Mouse (Mus musculus) heart, adult 9 months (tissue): ENCODE results near the gene Cela2a.
"Not testable (repeated sequence)": the region's sequence is repeated elsewhere in the genome, so short reads cannot be mapped to it uniquely, and the experiment has no call there.

Experiments used
- DNase-seq, 2 experiments: peaks; one replicate each; pipeline ENCODE4 v3.0.0; 2022; ENCODE audit warnings: low spot score in 2 of 2

The Cela2a gene

GRCm38 (mm10) chr4:141804105-141804504 is 21.9 kb downstream of the Cela2a start:
- no peak for DNase-seq

DNA sequence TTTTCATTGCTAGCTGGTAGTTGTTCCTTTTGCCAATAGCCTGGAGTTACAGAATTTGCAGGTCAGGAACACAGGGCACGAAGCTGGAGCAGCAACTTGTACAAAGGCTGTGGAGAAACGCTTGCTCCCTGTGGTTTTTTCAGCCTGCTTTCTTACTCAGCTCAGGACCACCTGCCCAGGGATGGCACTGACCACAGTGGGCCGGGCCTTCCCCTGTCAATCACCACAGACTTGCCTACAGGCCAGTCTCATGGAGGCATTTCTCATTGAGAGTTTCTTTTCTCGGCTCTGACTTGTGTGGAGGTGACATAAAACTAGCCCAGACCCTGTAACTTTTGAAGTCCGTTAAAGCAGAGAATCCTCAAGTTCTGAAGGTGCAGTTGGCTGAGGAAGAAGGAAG is 28.4 kb downstream of the Cela2a start:
- DNase-seq = no peak

DNA sequence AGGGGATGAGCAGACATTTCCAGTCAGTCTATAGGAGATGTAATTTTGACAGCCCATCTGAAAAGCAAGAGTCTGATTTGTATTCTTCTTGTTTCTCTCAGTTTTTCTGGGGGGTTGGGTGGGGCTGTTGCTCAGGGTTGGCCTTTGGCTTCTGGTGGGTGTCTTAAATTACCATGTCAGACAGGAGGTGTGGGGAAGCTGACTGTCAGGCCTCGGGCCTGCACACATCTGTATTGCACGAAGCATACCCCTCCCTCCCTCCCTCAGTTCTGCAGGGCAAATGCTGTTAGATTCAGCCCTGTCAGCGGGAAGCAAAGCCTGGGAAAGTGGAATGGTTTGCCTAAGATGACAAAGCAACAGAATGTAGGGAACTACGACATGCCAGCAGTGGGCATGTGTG is 29.0 kb downstream of the Cela2a start:
- DNase-seq = no peak

DNA sequence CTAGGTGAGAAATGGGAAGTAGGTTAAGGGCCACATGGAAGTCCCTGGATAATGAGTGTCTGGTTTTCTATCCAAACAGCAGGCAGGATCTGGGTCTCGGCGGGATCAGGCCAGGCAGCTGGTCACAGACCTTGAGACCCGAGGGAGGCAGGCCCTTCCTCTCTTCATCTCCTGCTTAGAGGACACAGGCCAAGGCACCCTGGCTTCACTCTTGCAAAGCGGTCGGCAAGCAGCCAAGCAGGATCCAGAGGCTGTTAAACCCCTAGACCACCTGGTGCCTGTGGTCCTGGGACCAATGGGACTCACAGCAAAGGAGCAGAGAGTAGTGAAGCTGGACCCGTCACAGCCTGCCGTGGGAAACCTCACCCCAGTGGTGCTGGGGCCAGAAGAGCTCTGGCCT is 29.6 kb downstream of the Cela2a start:
- DNase-seq = peak in 1 of 2 experiments; percentile 14

DNA sequence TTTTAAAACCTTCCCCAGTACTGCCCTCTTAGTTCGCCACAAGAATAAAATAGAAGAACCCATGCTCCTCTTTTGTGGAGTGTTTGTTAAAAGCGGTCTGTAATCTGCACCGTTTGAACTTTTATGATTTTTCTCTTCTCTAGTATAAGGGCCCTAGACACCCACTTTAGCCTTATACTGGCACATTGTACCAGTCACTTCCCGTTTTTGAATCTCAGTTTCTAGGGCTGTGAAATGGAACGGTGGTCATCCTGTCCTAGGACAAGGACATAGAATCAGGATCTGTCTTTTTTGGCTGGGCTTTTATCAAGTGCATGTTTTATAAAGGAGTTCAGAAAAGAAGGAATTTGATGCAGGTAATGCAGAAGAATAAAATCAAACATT is 31.8 kb downstream of the Cela2a start:
- DNase-seq = peak in 1 of 2 experiments; percentile 23

- peak; percentile 96 to 99 for DNase-seq
These were observed 32.4 kb downstream of the Cela2a start, which contains the start of gene Casp9 for GRCm38 (mm10) chr4:141793282-141794151. TSS of gene Casp9 (plus strand) at chr4:141793612.

DNA sequence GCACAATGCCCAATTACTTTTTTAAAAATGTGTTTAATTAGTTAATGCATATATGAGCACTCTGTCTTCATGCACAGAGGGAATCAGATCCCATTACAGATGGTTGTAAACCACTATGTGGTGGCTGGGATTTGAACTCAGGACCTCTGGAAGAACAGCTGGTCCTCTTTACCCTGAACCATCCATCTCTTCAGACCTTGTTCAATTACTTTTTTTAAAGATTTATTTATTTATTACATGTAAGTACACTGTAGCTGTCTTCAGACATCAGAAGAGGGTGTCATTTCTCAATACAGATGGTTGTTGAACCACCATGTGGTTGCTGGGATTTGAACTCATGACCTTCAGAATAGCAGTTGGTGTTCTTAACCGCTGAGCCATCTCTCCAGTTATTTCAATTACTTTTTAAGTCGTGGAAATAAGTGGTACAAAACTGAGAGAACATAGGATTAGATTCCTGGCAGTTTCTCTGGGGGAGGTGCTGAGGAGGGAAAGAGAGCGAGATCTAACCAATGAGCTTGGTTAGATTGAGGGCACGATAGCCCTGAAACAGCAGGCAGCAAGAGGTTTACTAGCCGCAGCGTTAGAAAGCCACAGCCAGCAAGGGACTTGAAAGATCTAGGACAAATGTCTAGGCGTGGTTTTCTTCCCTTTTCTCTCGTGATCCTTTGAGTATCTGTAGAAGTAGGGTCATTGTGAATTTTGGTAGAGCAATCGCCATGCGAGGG is 33.2 kb downstream of the Cela2a start:
- no peak for DNase-seq

DNA sequence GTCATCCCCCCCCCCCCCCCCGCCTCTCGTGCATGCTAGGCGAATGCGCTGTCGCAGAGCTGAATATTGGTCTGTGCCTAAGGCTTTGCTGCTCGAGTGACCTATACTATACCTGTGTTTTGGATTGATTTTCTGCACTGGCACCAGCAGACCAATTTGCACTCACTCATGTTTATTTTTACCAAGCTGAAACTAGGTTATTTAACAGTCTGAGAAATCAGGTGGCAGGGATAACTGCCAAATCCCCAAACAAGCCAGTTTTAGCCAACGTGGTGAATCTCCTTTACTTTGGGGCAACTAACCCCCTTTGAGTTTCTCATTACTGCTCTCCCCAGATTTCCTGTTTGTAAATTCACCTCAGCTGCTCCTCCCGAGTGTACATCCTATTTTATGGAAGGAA is 34.0 kb downstream of the Cela2a start:
- DNase-seq = no peak

- no peak for DNase-seq
These were observed 34.5 kb downstream of the Cela2a start for GRCm38 (mm10) chr4:141791486-141791885.

GRCm38 (mm10) chr4:141790524-141790990 is 35.4 kb downstream of the Cela2a start, which contains the start of gene Dnajc16:
TSS of gene Dnajc16 (minus strand) at chr4:141790931.
- peak; percentile 98 for DNase-seq

GRCm38 (mm10) chr4:141789564-141790218 is 36.3 kb downstream of the Cela2a start:
- peak; percentile 11 to 28 for DNase-seq

DNA sequence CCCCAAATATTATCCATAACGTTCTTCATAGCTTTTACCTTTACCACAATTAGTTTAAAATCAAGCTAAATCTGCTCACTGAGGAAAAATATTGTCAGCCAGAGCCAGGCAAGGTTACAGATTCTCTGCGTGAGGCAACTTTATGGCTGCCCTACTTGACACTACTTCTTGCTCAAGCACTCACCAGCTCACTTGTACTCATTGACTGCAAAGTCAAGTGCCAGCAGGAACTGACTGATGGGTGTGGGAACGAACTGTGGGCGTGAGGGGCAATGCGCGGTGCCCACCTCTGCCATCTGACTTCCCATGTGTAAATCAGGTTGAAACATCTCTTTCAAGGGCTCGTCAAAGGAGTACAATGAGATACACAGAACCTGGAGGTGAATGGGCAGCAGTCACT is 38.5 kb downstream of the Cela2a start:
- DNase-seq = no peak

DNA sequence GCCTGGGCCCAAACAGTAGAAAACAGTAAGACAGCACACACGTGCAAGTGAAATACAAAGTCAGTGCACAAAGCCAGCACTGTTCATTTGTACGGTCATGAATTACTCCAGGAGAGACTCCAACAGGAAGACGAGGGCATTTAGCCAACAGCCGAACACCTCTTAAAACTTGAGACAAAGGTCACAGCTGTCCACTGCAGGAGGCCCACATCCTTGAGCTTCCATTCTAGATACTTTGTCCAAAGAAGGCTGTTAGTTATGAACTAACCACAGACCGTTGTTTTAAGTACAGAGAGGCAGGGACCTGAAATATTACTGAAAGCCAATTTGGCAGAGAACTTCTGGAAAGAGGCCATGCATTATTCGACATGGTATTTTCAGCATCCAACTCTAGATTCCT is 38.9 kb downstream of the Cela2a start:
- DNase-seq = no peak

DNA sequence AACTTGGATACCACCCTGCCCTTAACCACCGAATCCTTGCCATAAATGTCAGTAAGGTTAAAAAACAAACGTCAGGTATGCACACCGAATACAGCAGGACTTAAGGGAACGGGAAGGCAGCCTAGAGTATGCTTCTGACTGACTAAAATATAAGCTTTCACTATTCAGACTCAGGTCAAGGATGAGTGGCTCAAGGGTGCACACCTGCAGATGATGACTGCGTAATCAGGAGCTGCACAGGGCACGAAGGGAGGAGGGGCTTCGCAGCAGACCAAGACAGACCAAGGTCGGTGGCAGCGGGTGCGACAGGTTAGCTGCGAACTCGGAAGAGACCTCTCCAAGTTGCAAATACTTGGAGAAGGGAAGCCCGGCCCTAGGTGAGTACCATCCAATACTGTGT is 39.8 kb downstream of the Cela2a start:
- no peak for DNase-seq

GRCm38 (mm10) chr4:141784835-141785234 is 41.1 kb downstream of the Cela2a start:
- no peak for DNase-seq

- DNase-seq = no peak
These were observed 44.6 kb downstream of the Cela2a start for GRCm38 (mm10) chr4:141781201-141781985.

DNA sequence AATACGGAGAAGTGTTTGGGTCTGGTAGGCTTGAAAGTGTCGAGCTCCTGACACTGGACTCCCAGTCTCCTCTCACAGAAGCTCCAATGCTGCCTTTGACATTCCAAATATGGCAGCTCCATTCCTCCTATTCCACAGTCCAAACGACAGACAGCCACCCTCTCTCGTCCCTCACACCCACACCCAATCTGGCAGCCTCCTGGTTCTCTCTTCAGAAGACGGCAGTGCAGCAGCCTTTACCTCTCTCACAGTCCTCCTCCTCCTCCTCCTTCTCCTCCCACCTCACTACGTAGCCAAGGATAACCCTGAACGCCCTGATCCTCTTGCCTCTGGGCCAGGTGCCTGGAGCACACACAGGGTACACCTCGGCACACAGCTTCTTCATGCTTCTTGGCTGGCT is 46.1 kb downstream of the Cela2a start:
- no peak for DNase-seq

GRCm38 (mm10) chr4:141773019-141773418 is 52.9 kb downstream of the Cela2a start:
- DNase-seq = not testable (repeated sequence)

DNA sequence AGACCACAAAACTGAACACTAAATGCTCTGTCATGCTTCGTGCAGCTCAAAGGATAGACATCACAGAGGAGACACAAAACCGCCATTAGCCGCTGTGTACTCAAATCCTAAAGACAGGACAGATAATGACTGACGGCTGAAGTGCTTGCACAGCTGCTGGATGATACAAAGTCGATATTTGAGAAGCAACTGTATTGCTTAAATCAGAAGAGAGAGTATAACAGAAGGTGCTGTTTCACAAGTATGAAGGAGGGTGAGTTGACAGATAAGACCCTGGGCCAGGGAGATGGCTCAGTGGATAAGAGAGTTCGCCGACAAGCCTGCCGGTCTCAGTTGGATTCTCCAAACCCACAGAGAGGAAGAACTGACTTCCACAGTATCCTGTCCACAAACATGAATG is 54.1 kb downstream of the Cela2a start:
- DNase-seq = no peak

DNA sequence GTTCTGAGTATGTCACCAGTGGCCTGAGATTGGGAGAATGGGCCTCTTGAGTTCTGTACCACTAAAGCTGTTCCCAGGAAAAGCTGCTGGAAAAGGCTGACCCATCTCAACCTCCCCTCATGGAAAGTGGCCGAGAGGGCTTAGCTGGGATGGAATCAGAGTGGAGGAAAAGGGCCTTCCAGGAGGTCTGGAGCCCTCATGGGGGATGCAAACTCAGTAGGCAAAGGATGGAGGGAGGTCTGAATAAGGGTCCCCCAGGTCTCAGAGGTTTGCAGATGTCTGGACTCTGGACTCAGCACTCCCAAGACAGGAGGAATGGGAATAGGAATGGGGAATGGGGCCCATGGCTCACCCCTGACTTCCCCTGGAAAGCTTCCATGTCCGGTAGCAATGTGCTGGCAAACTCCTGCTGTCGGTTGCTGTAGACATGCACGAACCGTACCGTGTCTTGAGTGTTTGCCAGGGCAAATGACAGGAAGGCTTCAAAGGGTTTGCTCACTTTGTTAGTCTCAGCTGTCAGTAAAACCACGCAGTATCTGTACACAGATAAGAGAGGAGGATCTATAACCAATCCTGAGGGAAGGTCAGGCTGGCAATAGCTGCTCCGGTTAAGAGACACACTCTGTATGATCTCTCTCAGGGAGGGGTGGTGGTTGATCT is 56.3 kb downstream of the Cela2a start:
- no peak for DNase-seq
